Mouse (Mus musculus) lung, embryonic 15.5 days (tissue): ENCODE data around the gene Fbxl22. TPM values are rescaled to one million over a fixed set of nuclear protein-coding genes. Genes with fewer than 3 reads are reported as not detected.

Experiments used
- polyA plus RNA-seq: library from polyadenylated mRNA; unstranded; fragments of >200 nt; fragmentation: Nextera tagmentation; extraction: Ambion mirVana; gene quantifications from 2 replicates; pipeline ENCODE4 v1.2.1, GENCODE M21; 2015

Gene Fbxl22
- polyA plus RNA-seq, 1 experiment from 2014 or later = 6.8 TPM

Other genes with a start within 250 kb of the Fbxl22 start
- gene Herc1, start 164.1 kb downstream of the Fbxl22 start, polyA plus RNA-seq = 17.8 and 18.9 TPM in 2 replicates
- 51.4 and 57.1 TPM in 2 replicates for gene Usp3, start 78.5 kb upstream of the Fbxl22 start, polyA plus RNA-seq
- 1.8 and 2.7 TPM in 2 replicates for gene Car12, start 199.1 kb upstream of the Fbxl22 start, polyA plus RNA-seq